Mouse (Mus musculus): ENCODE results near the gene Ythdf2.

DNA sequence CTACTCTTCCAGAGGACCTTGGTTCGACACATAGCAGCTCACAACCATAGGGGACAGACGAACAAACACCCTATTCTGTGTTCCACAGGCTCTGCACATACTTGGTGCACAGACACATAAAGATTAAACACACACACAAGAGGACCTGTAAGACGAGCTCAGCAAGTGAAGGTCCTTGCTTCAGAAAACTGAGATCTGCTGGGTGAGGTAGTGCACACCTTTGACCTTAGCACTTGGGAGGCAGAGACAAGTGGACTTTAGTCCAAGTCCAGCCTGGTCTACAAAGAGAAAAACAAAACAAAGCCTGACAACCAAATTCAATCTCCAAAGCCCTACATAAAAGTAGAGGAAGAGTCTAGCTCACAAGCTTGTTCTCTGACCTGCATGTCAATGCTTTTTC is 17.1 kb downstream of the Ythdf2 start:
- no peak for TF ChIP-seq CTCF (IDR thresholded peaks at IDR 0.05)
- TF ChIP-seq POLR2A (IDR thresholded peaks at IDR 0.05; ENCODE audit: insufficient read depth, low read depth, low read length) = no peak
- TF ChIP-seq EP300 (IDR thresholded peaks at IDR 0.05; ENCODE audit: insufficient read depth, low read depth, low read length) = no peak

Data from heart, adult 2 months (tissue).